Mouse (Mus musculus) activated CD4-positive, CD25-positive, alpha-beta regulatory T cell, adult 4 months (primary cell): ENCODE data around the gene Zscan10. TPM values are rescaled to one million over a fixed set of nuclear protein-coding genes. Genes with fewer than 3 reads are reported as not detected.

Source experiments
- ATAC-seq: one replicate; pipeline ENCODE4 v1.8.0; 2017
- polyA plus RNA-seq, 2 experiments: library from polyadenylated mRNA; unstranded; fragments of 100-300 nt; shearing (Covaris generic); gene quantifications; one replicate each; pipeline ENCODE4 v1.2.1; 2017

The Zscan10 gene
- polyA plus RNA-seq, 2 experiments from 2014 or later, result 1.3 to 3.4 TPM

DNA sequence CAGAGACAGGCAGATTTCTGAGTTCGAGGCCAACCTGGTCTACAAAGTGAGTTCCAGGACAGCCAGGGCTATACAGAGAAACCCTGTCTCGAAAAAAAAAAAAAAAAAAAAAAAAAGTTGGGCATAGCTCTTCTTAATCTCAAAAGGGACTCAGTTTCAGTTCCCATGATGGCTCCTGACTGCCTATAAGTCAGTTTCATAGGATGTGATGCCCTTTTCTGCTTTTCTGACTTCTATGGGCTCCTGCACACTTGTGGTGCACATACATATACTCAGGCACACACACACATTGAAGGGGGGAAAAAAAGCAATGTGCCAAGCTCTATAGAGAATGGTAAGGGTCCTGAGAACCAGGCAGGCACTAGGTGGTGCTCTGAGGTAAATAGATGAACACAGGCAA lies 52.7 kb downstream of the Zscan10 start:
- no peak for ATAC-seq

DNA sequence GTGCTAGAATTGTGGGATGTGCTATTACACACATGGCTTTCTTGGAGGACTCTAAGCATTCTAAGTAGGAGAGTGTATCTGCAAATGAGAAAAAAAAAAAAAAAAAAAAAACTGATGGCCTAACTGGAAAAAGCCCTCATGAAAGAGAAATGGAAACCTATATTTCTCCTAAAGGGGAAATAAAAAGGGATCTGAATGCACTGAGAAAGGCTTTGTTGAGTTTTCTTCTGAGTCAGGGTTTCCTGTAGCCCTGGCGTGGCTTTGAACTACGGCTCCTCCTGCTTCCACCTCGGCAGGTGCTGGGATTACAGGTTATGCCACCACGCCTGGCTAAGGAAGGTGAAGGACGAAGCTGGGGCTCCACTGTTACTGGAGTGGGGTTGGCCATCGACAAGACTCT lies 53.3 kb downstream of the Zscan10 start:
- ATAC-seq, result no peak

DNA sequence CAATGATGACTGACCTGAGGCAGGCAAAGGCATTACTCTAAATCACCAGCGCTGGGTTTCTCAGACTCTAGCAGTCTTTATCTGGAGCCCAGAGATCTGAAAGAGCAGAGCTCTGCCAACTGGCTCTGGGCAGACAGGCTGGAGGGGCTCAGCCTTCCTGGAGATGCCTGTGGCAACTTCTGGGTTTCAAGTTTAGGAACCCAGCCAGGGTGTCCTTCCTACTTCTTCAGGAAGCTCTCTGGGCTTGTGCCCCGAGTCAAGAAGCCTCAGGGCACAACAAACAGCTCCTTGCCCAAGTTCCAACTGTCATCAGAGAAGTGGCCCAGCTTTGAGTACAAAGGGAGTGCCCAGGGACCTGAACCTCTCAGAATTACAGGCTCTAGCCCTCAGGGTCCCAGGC lies 53.8 kb downstream of the Zscan10 start:
- ATAC-seq, result no peak

DNA sequence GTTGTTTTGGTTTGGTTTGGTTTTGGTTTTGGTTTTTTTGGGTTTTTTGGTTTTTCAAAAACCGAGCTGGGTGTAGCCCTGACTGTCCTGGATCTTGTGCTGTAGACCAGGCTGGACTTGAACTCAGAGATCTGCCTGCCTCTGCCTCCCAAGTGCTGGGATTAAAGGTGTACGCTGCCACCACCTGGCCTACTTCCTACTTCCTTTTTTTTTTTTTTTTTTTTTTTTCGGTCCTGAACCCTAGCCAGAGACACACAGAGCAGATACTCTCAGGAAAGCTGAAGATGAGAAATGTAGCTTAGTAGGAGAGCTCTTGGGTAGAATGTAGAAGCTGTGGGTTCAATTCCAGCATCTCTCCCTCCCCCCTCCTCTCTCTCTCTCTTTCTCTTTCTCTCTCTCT lies 57.8 kb downstream of the Zscan10 start:
- no peak for ATAC-seq

DNA sequence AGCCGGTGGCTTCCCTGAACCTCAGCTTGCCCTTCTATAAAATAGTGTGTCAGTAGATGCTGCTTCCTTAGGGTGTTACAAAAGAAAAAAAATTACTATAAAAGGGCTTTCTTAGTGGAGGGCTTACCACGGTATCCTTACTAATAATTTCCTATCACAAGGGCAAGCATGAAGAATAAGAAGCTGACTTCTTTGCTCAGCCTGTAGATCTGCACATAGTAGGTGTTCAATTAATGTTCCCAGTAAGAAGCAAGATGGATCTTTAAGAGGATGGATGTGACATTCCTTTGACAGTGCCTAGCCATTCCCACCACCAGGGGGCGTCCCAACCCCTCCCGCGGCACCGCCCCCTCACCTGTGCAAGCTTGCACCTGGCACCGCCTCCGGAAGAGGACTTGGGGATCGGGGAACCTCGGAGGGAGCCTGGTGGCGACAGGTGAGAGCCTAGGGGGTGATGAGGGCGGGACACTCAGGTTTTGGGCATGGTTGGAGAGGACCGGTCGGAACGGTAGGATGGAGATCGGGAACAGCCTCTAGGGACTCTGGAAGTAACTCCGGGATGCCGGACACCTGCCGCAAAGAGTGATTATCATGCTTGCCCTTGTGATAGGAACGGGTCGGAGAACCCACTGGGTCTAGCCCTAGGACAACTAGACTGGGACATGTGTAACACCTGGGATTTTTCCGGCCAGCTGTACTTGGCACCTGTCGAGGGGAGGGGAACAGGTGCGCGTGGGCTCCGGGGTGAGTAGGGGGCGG lies 59.6 kb downstream of the Zscan10 start, which contains the start of gene Bicdl2:
Gene Bicdl2, plus strand, starts transcription at position 390 of the 759 bp plus-strand sequence.
- no peak for ATAC-seq

Other genes starting within 250 kb of the Zscan10 start
- gene Vmn2r116, start 216.3 kb upstream of the Zscan10 start, polyA plus RNA-seq, result not detected
- not detected for gene Vmn2r117, start 121.2 kb upstream of the Zscan10 start, polyA plus RNA-seq
- gene Zfp213, start 36.6 kb upstream of the Zscan10 start, polyA plus RNA-seq, result 1 to 10 TPM; 4.3 to 4.9 TPM
- gene Zfp13, start 1.4 kb upstream of the Zscan10 start, polyA plus RNA-seq, result not detected
- gene Mmp25, start 44.4 kb downstream of the Zscan10 start, polyA plus RNA-seq, result 1 to 10 TPM; 1.0 to 2.0 TPM
- under 1 TPM in 1 of 2 experiments, not detected in 1; 0.49 TPM for gene Bicdl2, start 59.6 kb downstream of the Zscan10 start, polyA plus RNA-seq
- gene Hcfc1r1, start 72.7 kb downstream of the Zscan10 start, polyA plus RNA-seq, result 10 to 100 TPM; 62.9 to 71.5 TPM
- gene Thoc6, start 73.0 kb downstream of the Zscan10 start, polyA plus RNA-seq, result 10 to 100 TPM; 35.6 to 37.7 TPM
- gene Tnfrsf12a, start 76.6 kb downstream of the Zscan10 start, polyA plus RNA-seq, result 1 to 10 TPM; 5.6 to 6.5 TPM
- gene Cldn6, start 78.4 kb downstream of the Zscan10 start, polyA plus RNA-seq, result not detected
- gene Cldn9, start 83.2 kb downstream of the Zscan10 start, polyA plus RNA-seq, result not detected
- not detected for gene 1520401A03Rik, start 121.9 kb downstream of the Zscan10 start, polyA plus RNA-seq
- gene Pkmyt1, start 125.5 kb downstream of the Zscan10 start, polyA plus RNA-seq, result 10 to 100 TPM; 12.2 to 13.0 TPM
- 1 to 10 TPM in 1 of 2 experiments, under 1 TPM in 1; 0.91 to 2.7 TPM for gene Paqr4, start 140.0 kb downstream of the Zscan10 start, polyA plus RNA-seq
- 1 to 10 TPM in 1 of 2 experiments, under 1 TPM in 1; 0.71 to 1.2 TPM for gene Kremen2, start 145.0 kb downstream of the Zscan10 start, polyA plus RNA-seq
- gene Flywch1, start 170.7 kb downstream of the Zscan10 start, polyA plus RNA-seq, result 10 to 100 TPM; 13.2 to 13.3 TPM
- 1 to 10 TPM; 2.2 to 3.2 TPM for gene Flywch2, start 185.2 kb downstream of the Zscan10 start, polyA plus RNA-seq
- gene Srrm2, start 189.7 kb downstream of the Zscan10 start, polyA plus RNA-seq, result 100 to 1,000 TPM; 234 to 326 TPM
- 100 to 1,000 TPM; 686 to 746 TPM for gene Elob, start 228.3 kb downstream of the Zscan10 start, polyA plus RNA-seq
- 1 to 10 TPM; 1.1 to 2.4 TPM for gene Prss33, start 235.2 kb downstream of the Zscan10 start, polyA plus RNA-seq
- 1 to 10 TPM in 1 of 2 experiments, not detected in 1; 2.6 TPM for gene Prss32, start 243.0 kb downstream of the Zscan10 start, polyA plus RNA-seq
- 10 to 100 TPM in 1 of 2 experiments, 1 to 10 TPM in 1; 6.4 to 10.5 TPM for gene Prss41, start 243.3 kb downstream of the Zscan10 start, polyA plus RNA-seq